Mouse (Mus musculus) heart, embryonic 10.5 days (tissue): ENCODE data around the gene Gm20388. TPM values are rescaled to one million over a fixed set of nuclear protein-coding genes. Genes with fewer than 3 reads are reported as not detected.

Experiments used
- DNase-seq: peaks from one replicate; pipeline ENCODE4 v3.0.0-alpha.2; 2017; ENCODE audit warnings: low spot score
- H3K27ac ChIP-seq: fragments of 300-500 bp; sonication (generic); 2 replicates; pipeline ENCODE4 v1.5.1; 2016; ENCODE audit warnings: mild to moderate bottlenecking
- H3K27me3 ChIP-seq: fragments of 300-500 bp; sonication (generic); 2 replicates; pipeline ENCODE4 v1.6.1; 2016; ENCODE audit warnings: mild to moderate bottlenecking; ENCODE audit not compliant: poor library complexity, insufficient read depth, severe bottlenecking
- H3K36me3 ChIP-seq: fragments of 300-500 bp; sonication (generic); 2 replicates; pipeline ENCODE4 v1.6.1; 2016; ENCODE audit warnings: mild to moderate bottlenecking, moderate library complexity
- H3K4me1 ChIP-seq: fragments of 300-500 bp; sonication (generic); 2 replicates; pipeline ENCODE4 v1.6.1; 2016; ENCODE audit warnings: mild to moderate bottlenecking
- H3K4me3 ChIP-seq: fragments of 300-500 bp; sonication (generic); 2 replicates; pipeline ENCODE4 v1.5.1; 2016; ENCODE audit warnings: mild to moderate bottlenecking, moderate library complexity
- H3K9me3 ChIP-seq: fragments of 300-500 bp; sonication (generic); 2 replicates; pipeline ENCODE4 v1.6.1; 2016; ENCODE audit warnings: mild to moderate bottlenecking, moderate library complexity
- whole genome bisulfite sequencing: fragments of 180-500 bp; shearing (Covaris S2); methylation state at CpG from one replicate; pipeline ENCODE4 v1.1.7; 2016; 5-methylcytosine and 5-hydroxymethylcytosine counted together
- polyA plus RNA-seq: library from polyadenylated mRNA; unstranded; fragments of >200 nt; fragmentation: Nextera tagmentation; extraction: Ambion mirVana; gene quantifications from 2 replicates; pipeline ENCODE4 v1.2.1, GENCODE M21; 2016

Gene Gm20388
- polyA plus RNA-seq, 1 experiment from 2014 or later: 4.5 TPM

DNA sequence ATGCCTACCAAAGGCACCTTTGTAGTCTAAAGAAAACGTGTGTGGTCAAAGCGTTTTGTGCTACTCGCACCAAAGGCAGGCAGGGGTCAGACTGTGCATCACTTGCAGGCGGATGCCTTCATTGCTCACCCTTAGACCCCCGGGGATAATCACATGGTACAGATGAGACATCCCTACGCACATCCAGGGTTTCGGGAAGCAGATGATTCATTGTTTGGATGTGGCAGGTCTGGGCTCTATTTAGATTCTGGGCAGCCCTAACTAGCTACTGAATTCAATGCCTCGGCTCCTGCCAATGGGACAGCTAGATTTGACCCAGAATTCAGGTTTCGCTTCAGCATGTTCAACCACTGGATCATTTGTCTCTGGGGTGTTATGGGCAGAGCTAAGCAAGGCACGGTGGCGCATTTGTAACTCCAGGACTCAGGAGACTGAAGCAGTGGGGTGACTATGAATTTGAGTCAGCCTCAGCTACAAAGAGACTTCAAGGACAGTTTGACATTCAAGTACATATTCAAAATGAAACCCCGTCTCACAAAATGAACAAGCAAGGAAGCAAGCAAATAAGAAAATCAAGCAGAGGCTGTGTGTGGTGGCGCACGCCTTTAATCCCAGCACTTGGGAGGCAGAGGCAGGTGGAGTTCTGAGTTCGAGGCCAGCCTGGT is 2448.6 kb downstream of the Gm20388 start:
- no peak for DNase-seq
- Histone ChIP-seq H3K4me3 (no peak overlapping the region), H3K27me3 (peaks cover 56% of the 10 kb centered on the region), H3K4me1 (peaks cover 12% of the 10 kb centered on the region), H3K9me3 (no peaks in the 10 kb centered on the region), H3K27ac (no peak overlapping the region), H3K36me3 (no peaks in the 10 kb centered on the region)
- 79% methylated on average over 15 of the region's 15 CpGs for whole genome bisulfite sequencing

DNA sequence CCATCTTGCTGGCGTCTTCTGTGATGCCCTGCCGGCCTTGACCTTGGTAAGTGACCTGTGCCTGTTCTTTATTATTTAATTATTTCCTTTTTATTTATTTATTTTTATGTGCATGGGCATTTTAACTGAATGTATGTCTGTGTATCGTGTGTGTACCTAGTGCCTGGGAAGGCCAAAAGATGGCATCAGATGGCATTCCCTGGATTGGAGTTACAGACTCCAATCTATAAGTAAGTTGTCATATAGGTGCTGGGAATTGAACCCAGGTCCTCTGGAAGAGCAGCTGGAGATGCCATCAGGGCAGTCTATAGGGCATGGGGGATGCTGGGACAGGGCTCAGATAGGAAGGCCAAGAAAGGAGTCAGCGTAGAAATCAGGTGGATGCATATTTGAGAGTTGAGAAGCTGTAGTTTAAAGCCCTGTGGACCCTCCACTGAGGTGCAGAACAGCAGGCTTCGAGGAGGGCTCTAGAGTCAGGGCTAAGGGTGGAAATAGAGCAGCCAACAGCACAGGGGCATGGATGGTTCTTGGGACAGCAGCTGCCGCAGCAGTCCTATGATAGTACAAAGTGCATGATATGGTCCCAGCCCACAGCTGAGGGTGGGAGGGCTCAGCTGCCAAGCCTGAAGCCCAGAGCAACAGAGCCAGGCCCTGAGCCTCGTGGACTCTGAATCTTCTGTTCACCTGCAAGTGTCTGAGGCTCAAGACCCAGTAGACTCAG is 2450.2 kb downstream of the Gm20388 start, which contains the start of gene Trhr2:
Gene Trhr2 (minus strand): TSS at position 51 of the 721 bp plus-strand sequence.
- H3K4me3 ChIP-seq: no peak within 1 kb of the TSS
- H3K27me3 ChIP-seq: peaks cover 51% of the 10 kb centered on the region
- no peaks in the 10 kb centered on the region for H3K36me3 ChIP-seq
- no peak within 1 kb of the TSS for H3K27ac ChIP-seq
- peaks cover 12% of the 10 kb centered on the region for H3K4me1 ChIP-seq
- no peak for DNase-seq
- no peaks in the 10 kb centered on the region for H3K9me3 ChIP-seq
- 74% methylated on average over 7 of the region's 7 CpGs for WGBS

DNA sequence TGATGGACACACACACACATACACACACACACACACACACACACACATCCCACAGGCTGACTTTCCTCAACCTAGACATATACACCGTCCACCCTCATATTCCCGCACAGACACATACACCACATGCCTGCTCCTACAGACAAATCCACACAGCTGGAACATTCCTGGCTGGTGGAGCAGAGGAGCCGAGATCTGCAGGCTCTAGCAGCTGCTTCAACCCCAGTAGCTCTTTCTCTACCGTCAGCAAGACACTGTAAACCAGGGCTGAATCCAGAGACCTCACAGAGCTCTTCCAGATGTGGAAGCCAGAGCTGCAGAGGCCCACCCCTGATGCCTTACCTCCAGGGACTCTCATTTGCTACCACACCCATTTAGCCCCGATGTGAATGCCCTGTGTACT is 2451.6 kb downstream of the Gm20388 start:
- H3K4me3 ChIP-seq: no peak overlapping the region
- DNase-seq: no peak
- H3K36me3 ChIP-seq: no peaks in the 10 kb centered on the region
- H3K27ac ChIP-seq: no peak overlapping the region
- H3K27me3 ChIP-seq: peaks cover 38% of the 10 kb centered on the region
- 46% methylated on average over 5 of the region's 5 CpGs for WGBS
- H3K9me3 ChIP-seq: no peaks in the 10 kb centered on the region
- H3K4me1 ChIP-seq: peaks cover 12% of the 10 kb centered on the region

DNA sequence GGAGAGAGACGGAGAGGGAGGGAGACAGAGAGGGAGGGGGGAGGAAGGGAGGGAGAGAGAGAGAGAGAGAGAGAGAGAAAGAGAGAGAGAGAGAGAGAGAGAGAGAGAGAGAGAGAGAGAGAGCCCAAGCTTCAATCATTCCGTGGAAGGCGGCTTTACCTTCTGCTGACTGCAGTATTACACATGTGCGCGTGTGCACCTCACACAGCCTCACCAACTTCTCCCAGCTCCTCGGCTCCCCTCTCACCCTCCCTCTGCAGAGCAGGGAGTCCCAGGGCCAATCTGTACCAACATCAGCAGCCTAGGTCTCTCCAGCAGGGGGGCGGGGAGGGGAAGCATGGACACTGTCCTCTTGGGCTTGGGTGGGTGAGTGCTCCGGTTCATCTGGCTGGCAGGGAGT is 2452.3 kb downstream of the Gm20388 start:
- Histone ChIP-seq H3K36me3 (no peaks in the 10 kb centered on the region), H3K4me1 (peaks cover 12% of the 10 kb centered on the region), H3K27ac (no peak overlapping the region), H3K9me3 (no peaks in the 10 kb centered on the region), H3K27me3 (peaks cover 36% of the 10 kb centered on the region; the same call in 1 of the 2 replicates), H3K4me3 (no peak overlapping the region)
- 34% methylated on average over 8 of the region's 8 CpGs for WGBS
- DNase-seq: no peak

DNA sequence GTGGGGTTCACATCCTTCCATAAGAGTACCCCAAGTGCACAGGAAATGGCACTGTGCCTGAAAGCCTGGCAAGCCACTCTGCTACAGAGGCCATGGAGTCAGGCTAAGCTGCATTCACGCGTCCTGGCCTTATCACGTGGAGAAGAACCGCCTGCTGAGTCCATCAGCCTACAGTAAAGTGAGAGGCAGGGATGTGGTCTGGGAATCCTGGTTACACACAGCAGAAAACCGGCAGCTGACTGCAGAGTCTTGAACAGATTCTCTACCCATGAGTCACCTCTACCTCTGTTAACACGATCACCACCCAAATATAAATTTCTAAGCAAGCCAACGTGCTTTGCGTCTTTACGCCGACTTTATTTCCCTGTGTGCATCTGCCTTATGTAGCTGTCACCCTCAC is 2457.9 kb downstream of the Gm20388 start:
- no peak overlapping the region for H3K4me3 ChIP-seq
- H3K27me3 ChIP-seq: peaks cover 4% of the 10 kb centered on the region; the same call in 1 of the 2 replicates
- no peaks in the 10 kb centered on the region for H3K9me3 ChIP-seq
- H3K4me1 ChIP-seq: peaks cover 29% of the 10 kb centered on the region
- H3K27ac ChIP-seq: no peak overlapping the region
- DNase-seq: no peak
- 48% methylated on average over 10 of the region's 10 CpGs for WGBS
- no peaks in the 10 kb centered on the region for H3K36me3 ChIP-seq

DNA sequence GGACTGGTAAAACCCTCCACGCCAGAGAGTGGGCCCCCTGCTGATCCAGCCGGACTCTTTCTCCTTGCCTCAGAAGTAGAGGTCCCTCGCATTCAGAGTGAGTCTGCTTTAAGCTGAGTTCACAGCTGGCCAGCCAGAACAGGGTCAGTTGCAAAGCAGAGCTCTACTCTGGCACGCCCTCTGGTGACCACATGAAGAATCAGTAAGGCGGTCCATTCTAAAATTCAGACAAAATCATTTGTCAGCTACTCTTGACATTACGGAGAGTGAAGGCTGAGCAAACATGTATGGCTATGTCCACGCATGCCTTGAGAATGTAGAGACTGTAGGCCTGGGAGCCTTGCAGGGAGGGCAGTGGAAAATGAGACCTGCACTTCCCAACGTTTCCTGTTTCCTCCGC is 2459.0 kb downstream of the Gm20388 start:
- Histone ChIP-seq H3K9me3 (no peaks in the 10 kb centered on the region), H3K4me3 (0 out of 2 replicates have a peak overlapping the region, but pooled peaks have one; percentile 8), H3K4me1 (peaks cover 27% of the 10 kb centered on the region), H3K27me3 (no peaks in the 10 kb centered on the region; the same call in 1 of the 2 replicates), H3K36me3 (no peaks in the 10 kb centered on the region), H3K27ac (peak overlapping the region; percentile 60)
- WGBS: 13% methylated on average over 9 of the region's 9 CpGs
- peak; percentile 92 for DNase-seq

DNA sequence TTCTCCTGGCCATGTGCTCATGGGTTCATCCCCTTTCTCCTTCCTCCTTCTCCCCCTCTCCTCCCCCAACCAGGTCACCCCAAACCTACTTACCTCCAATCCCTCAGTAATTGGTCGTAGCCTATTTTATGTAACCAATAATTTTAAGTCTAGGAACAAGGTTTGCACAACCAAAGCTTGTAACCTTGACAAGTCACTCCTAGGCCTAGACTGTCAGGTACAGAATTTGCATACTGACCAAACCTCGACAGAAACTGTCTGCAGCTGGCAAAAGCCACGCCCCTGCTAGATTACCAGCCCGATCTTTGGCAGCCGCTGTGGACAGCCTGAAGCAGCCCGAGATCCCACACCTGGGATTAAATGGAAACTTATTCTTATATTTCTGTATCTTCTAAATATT is 2461.1 kb downstream of the Gm20388 start:
- no peak for DNase-seq
- Histone ChIP-seq H3K27me3 (no peaks in the 10 kb centered on the region; the same call in 1 of the 2 replicates), H3K4me3 (no peak overlapping the region), H3K4me1 (peaks cover 33% of the 10 kb centered on the region), H3K9me3 (no peaks in the 10 kb centered on the region), H3K27ac (no peak overlapping the region), H3K36me3 (no peaks in the 10 kb centered on the region)
- 70% methylated on average over 6 of the region's 6 CpGs for WGBS

DNA sequence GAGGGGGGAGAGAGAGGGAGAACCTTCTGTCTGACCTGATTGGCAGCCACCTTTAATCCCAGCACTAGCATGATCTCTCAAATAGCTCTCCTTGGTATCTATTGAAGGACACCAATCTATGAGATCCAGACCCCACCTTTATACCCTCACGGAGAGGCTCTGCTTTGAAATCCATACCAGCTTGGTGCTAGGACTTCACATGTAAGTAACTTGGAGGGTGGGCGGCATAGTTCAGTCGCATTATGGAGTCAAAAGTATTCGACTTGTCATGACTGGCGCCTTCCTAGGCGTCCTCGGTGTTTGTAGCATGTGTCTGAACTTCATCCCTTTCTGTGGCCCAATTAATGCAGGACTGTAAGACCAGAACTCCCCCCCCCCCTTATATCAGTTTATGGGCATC is 2464.7 kb downstream of the Gm20388 start:
- H3K27me3 ChIP-seq: no peaks in the 10 kb centered on the region
- no peaks in the 10 kb centered on the region for H3K9me3 ChIP-seq
- 89% methylated on average over 7 of the region's 7 CpGs for WGBS
- DNase-seq: no peak
- H3K27ac ChIP-seq: 0 out of 2 replicates have a peak overlapping the region, but pooled peaks have one; percentile 96
- peaks cover 25% of the 10 kb centered on the region for H3K4me1 ChIP-seq
- H3K4me3 ChIP-seq: peak overlapping the region; percentile 3; the same call in 1 of the 2 replicates
- H3K36me3 ChIP-seq: peaks cover 22% of the 10 kb centered on the region

DNA sequence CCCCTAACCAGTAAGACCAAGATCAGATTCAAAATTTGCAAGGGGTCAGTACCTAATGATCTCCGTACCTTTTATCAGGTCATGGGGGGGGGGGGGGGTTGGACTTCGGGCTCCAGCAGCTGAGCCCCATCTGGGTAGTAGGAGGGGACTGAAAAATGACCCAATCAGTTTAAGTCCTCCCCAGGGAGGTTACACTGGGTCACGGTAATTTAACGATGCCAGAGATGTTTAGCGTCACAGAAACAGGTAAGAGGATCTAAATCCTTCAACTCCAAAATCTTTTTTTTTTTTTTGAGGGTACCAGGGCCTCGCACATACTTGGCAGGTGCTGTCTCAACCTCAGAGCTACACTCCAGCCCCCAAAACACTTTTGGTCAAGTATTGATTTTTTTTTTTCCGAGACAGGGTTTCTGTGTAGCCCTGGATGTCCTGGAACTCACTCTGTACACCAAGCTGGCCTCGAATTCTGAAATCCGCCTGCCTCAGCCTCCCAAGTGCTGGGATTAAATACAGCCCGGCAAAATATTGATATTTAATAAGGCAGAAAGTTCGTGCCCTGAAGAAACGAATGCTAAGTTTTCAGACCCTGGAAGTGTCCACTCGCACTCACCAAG is 2465.2 kb downstream of the Gm20388 start:
- Histone ChIP-seq H3K9me3 (no peaks in the 10 kb centered on the region), H3K27ac (peak overlapping the region; percentile 96), H3K4me3 (peak overlapping the region; percentile 91), H3K36me3 (peaks cover 28% of the 10 kb centered on the region), H3K4me1 (peaks cover 25% of the 10 kb centered on the region), H3K27me3 (no peaks in the 10 kb centered on the region)
- 26% methylated on average over 13 of the region's 13 CpGs for WGBS
- no peak for DNase-seq

DNA sequence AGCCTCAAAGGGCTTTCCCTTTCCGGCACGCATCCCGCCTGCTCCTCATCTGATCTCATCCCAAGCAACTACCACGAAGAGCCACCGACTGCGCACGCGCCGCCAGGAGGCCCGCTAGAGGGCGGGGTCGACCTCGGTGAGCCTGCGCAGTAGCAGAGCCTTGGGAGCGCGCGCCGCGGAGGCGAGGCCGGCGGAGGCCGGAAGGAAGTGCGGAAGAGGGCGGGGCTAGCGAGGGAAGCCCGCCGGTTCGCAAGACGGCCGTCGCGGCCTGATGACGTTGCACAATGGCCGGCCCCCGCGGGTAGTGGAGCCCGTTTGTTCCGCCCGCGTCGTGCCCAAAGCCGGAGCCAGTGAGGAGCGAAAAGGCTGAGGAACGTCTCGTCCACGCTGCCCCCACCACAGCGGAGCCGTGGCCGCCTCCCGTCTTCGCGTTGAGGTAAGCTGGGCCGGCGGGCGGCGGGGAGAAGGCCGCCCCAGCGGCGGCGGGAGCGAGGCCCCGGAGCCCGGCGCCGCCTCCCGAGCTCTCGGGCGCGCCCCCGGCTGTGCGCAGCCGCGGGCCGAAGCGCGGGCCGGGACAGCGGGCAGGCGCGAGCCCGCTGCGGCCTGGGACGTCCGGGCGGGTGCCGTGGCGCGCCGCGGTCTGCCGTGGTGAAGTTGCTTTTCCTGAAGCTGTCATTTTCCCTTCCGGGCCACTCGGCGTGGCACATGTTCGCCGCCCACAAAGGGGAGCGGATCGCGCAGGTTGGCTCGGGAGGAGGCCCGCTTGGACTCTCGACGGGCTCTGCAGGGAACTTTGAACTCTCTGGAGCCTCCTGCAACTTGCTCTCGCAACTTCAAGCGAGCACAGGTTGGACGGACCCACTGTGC is 2466.0 kb downstream of the Gm20388 start, which contains the start of gene Zc3h18:
Gene Zc3h18 (plus strand): TSS at position 245 of the 867 bp plus-strand sequence.
- WGBS: 2% methylated on average over 104 of the region's 107 CpGs
- DNase-seq: peak; percentile 99
- Histone ChIP-seq H3K36me3 (peaks cover 32% of the 10 kb centered on the region), H3K4me3 (peak within 1 kb of the TSS; percentile 91), H3K27me3 (no peaks in the 10 kb centered on the region), H3K4me1 (peaks cover 25% of the 10 kb centered on the region), H3K27ac (peak within 1 kb of the TSS; percentile 96), H3K9me3 (no peaks in the 10 kb centered on the region)

DNA sequence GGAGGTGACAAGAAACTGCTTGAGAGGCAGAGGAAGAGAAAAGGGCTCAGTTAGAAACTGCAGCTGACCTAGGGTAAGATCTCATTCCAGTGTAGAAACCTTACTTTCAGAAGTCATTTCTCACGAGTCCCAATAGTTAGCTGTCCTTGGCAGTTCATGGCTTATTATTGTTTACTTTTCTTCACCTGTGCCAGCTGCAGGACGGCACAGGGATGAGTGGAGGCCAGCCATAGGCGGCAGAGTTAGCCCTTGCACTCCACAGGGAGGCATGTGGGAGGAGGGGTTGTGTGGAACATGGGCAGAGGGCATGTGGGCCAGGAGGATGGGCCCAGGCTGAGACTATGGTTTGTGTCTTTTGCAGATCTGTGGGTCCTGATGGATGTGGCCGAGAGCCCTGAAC is 2472.4 kb downstream of the Gm20388 start:
- 88% methylated on average over 4 of the region's 4 CpGs for WGBS
- DNase-seq: no peak
- H3K36me3 ChIP-seq: peaks cover 88% of the 10 kb centered on the region
- no peak overlapping the region for H3K27ac ChIP-seq
- H3K4me1 ChIP-seq: peaks cover 6% of the 10 kb centered on the region; the same call in 1 of the 2 replicates
- H3K9me3 ChIP-seq: no peaks in the 10 kb centered on the region
- H3K4me3 ChIP-seq: no peak overlapping the region
- H3K27me3 ChIP-seq: no peaks in the 10 kb centered on the region

DNA sequence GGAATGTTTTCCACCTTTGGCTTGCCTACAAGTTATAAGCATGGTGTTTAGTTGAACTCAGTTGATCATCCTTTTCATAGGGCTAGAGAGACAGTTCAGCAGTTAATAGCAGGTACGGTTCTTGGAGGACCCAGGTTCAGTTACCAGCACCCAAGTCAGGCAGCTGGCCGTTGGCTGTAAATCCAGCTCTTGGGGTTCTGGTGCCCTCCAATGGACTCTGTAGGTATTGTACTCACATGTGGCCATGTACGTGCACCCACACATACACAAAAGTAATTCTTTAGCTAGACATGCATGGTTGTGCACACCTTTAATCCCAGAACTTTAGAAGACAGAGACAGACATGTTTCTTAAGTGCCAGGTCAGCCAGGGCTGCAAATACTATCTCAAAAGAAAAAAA is 2478.7 kb downstream of the Gm20388 start:
- no peaks in the 10 kb centered on the region for H3K4me1 ChIP-seq
- H3K36me3 ChIP-seq: peaks cover 95% of the 10 kb centered on the region
- WGBS: 95% methylated on average over 3 of the region's 3 CpGs

More for the DNA sequence above, 2478.7 kb downstream of the Gm20388 start:
- Histone ChIP-seq H3K27ac (no peak overlapping the region), H3K4me3 (no peak overlapping the region), H3K9me3 (no peaks in the 10 kb centered on the region), H3K27me3 (no peaks in the 10 kb centered on the region)
- DNase-seq: no peak
